ENCODE assay signal across 8 mouse cellular contexts in the genomic region with DNA sequence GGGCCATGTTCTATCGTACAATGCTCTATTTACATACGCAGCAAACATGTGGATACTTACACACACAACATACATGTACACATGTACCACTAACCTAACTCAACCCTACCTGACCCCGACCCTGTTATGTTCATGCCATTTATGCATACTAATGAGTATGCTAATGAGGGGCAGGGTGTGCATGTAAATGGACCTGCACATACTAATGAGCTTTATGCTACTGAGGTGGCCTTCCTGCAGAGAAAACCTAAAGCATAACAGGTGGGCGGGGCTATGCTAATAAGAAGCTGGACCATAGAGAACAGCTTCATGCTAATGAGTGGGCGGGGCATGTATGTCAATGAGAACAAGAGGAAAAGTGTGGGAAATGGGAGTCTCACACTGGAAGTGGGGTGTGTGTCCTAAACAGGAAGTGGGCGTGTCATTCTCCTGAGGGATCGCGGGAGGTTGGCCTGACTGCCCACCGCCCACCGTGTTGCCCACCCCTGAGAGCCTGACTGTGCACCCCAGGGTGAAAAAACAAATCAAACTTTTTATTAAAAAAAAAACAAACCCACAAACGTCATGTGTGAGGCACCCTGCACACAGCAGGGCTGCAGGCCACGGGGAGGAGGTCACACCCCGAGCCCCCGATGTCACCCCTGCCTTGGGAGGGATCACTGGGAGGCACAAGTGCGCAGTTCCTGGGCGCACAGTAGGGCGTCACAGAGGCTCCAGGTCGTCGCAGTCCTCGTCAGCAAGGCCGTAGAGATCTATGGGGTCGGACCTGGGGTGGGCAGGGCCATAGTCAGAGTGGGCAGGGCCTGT. TPM values are rescaled to one million over a fixed set of nuclear protein-coding genes. Genes with fewer than 3 reads are reported as not detected.
A peak's percentile ranks its signal among the peaks of the same experiment; 100 is the strongest.
DNase-seq lines count a peak whose midpoint lies in the region; ATAC-seq and TF ChIP-seq lines count a peak whose summit lies in the region.

Ppp2r3d (minus strand) TSS at position 803 of the 807 bp plus-strand sequence.

- TF ChIP-seq POLR2A in kidney, adult 2 months (IDR thresholded peaks at IDR 0.05; ENCODE audit: low read depth, low read length): no peak
- no peak for TF ChIP-seq POLR2A in testis, adult 2 months (IDR thresholded peaks at IDR 0.05; ENCODE audit: control insufficient read depth, low read depth, low read length)

- H3K36me3 ChIP-seq in kidney, adult 2 months (ENCODE audit: control insufficient read depth, insufficient read depth, low read length): peaks cover 1% of the 10 kb centered on the region; the same call in 1 of the 2 replicates
- H3K36me3 ChIP-seq in embryonic facial prominence, embryonic 11.5 days (replicated peaks; ENCODE audit: control insufficient read depth, insufficient read depth, low read depth, low read length): peaks cover 9% of the 10 kb centered on the region
- H3K36me3 ChIP-seq in heart, embryonic 13.5 days: peaks cover 16% of the 10 kb centered on the region
- no peaks in the 10 kb centered on the region for H3K36me3 ChIP-seq in testis, adult 2 months (ENCODE audit: control insufficient read depth, insufficient read depth, low read length)

- ATAC-seq in embryonic facial prominence, embryonic 11.5 days (replicated peaks; ENCODE audit: insufficient number of reproducible peaks, low FRiP score, low TSS enrichment, low read depth): peak; percentile 44; the same call in 1 of the 2 replicates
- no peak for ATAC-seq in heart, embryonic 13.5 days (ENCODE audit: extremely low read depth, insufficient number of reproducible peaks, low FRiP score, low TSS enrichment)

- WGBS in kidney, adult 2 months: 97% methylated on average over 22 of the region's 22 CpGs
- WGBS in embryonic facial prominence, embryonic 11.5 days: 97% methylated on average over 22 of the region's 22 CpGs
- WGBS in heart, embryonic 13.5 days: 94% methylated on average over 22 of the region's 22 CpGs

- H3K27me3 ChIP-seq in kidney, adult 2 months (replicated peaks; ENCODE audit: control insufficient read depth, insufficient read depth, low read length): no peaks in the 10 kb centered on the region
- H3K27me3 ChIP-seq in embryonic facial prominence, embryonic 11.5 days (ENCODE audit: control insufficient read depth, insufficient read depth, low read length): no peaks in the 10 kb centered on the region
- H3K27me3 ChIP-seq in heart, embryonic 13.5 days (replicated peaks): no peaks in the 10 kb centered on the region
- H3K27me3 ChIP-seq in testis, adult 2 months (ENCODE audit: control insufficient read depth, insufficient read depth, low read length): no peaks in the 10 kb centered on the region

- no peak within 1 kb of the TSS for H3K4me2 ChIP-seq in embryonic facial prominence, embryonic 11.5 days (ENCODE audit: low read depth, low read length)
- H3K4me2 ChIP-seq in heart, embryonic 13.5 days: no peak within 1 kb of the TSS

- no peaks in the 10 kb centered on the region for H3K9me3 ChIP-seq in embryonic facial prominence, embryonic 11.5 days (replicated peaks; ENCODE audit: control insufficient read depth, low read length)
- H3K9me3 ChIP-seq in heart, embryonic 13.5 days: peaks cover 12% of the 10 kb centered on the region

- no peak within 1 kb of the TSS for H3K27ac ChIP-seq in kidney, adult 2 months (ENCODE audit: insufficient read depth, low read depth, low read length)
- no peak within 1 kb of the TSS for H3K27ac ChIP-seq in embryonic facial prominence, embryonic 11.5 days (replicated peaks; ENCODE audit: low read depth, low read length)
- peak within 1 kb of the TSS; percentile 77 for H3K27ac ChIP-seq in heart, embryonic 13.5 days (replicated peaks)
- peak within 1 kb of the TSS; percentile 43; the same call in 1 of the 2 replicates for H3K27ac ChIP-seq in testis, adult 2 months (ENCODE audit: control insufficient read depth, insufficient read depth, low read depth, low read length)

- no peak for TF ChIP-seq CTCF in kidney, adult 2 months (conservative IDR thresholded peaks at IDR 0.05; ENCODE audit: insufficient read depth, insufficient read length, low read depth, low read length)
- TF ChIP-seq CTCF in testis, adult 2 months (IDR thresholded peaks at IDR 0.05; ENCODE audit: control insufficient read depth, insufficient read depth, insufficient replicate concordance, low read depth, low read length): no peak

- no peak within 1 kb of the TSS for H3K9ac ChIP-seq in embryonic facial prominence, embryonic 11.5 days (replicated peaks; ENCODE audit: low read length)
- H3K9ac ChIP-seq in heart, embryonic 13.5 days: no peak within 1 kb of the TSS

- no peaks in the 10 kb centered on the region for H3K4me1 ChIP-seq in kidney, adult 2 months (ENCODE audit: control insufficient read depth, insufficient read depth, low read length)
- H3K4me1 ChIP-seq in embryonic facial prominence, embryonic 11.5 days (ENCODE audit: control insufficient read depth, insufficient read depth, low read length): no peaks in the 10 kb centered on the region
- H3K4me1 ChIP-seq in heart, embryonic 13.5 days: peaks cover 25% of the 10 kb centered on the region
- H3K4me1 ChIP-seq in testis, adult 2 months (ENCODE audit: control insufficient read depth, insufficient read depth, low read length): peaks cover 2% of the 10 kb centered on the region; the same call in 1 of the 2 replicates

- DNase-seq in kidney, adult 2 months: no peak
- DNase-seq in kidney, postnatal 14 days: no peak
- peak; percentile 72 for DNase-seq in R1 (ENCODE audit: low read depth, low spot score)
- no peak for DNase-seq in embryonic facial prominence, embryonic 11.5 days (ENCODE audit: low spot score)
- DNase-seq in kidney, postnatal 10 days: peak; percentile 19
- DNase-seq in lung, postnatal 10 days: peak; percentile 32

- H3K4me3 ChIP-seq in kidney, adult 2 months (ENCODE audit: insufficient read depth, low read depth, low read length): no peak within 1 kb of the TSS
- H3K4me3 ChIP-seq in embryonic facial prominence, embryonic 11.5 days (ENCODE audit: low read depth, low read length): no peak within 1 kb of the TSS
- no peak within 1 kb of the TSS for H3K4me3 ChIP-seq in heart, embryonic 13.5 days
- peak within 1 kb of the TSS; percentile 74 for H3K4me3 ChIP-seq in testis, adult 2 months (ENCODE audit: control insufficient read depth, low read depth, low read length)

RNA-seq across cellular contexts. Expression of gene Ppp2r3d, which starts in this region (rescaled TPM):
- polyA plus RNA-seq in kidney, adult 2 months (2012; rRNA removed): 97.9 and 128 TPM in 2 replicates
- polyA plus RNA-seq in embryonic facial prominence, embryonic 11.5 days (2014; fragmentation: Nextera tagmentation; extraction: Ambion mirVana): 60.1 and 81.1 TPM in 2 replicates
- polyA plus RNA-seq in heart, embryonic 13.5 days (2015; fragmentation: Nextera tagmentation; extraction: Ambion mirVana): 116 and 118 TPM in 2 replicates
- polyA plus RNA-seq in testis, adult 2 months (2012; rRNA removed): 117 TPM in 2 replicates

Comparison
In these comparisons a context has a peak if more than half of its experiments do, and no peak if none do; other contexts are left out.
1. DNase-seq: peak in R1 (single experiment), kidney, postnatal 10 days (single experiment) and lung, postnatal 10 days (single experiment); none in kidney, adult 2 months (single experiment), kidney, postnatal 14 days (single experiment) and embryonic facial prominence, embryonic 11.5 days (single experiment).
2. H3K27ac ChIP-seq: peak in heart, embryonic 13.5 days (single experiment) and testis, adult 2 months (single experiment); none in kidney, adult 2 months (single experiment) and embryonic facial prominence, embryonic 11.5 days (single experiment).